In the genomic region with DNA sequence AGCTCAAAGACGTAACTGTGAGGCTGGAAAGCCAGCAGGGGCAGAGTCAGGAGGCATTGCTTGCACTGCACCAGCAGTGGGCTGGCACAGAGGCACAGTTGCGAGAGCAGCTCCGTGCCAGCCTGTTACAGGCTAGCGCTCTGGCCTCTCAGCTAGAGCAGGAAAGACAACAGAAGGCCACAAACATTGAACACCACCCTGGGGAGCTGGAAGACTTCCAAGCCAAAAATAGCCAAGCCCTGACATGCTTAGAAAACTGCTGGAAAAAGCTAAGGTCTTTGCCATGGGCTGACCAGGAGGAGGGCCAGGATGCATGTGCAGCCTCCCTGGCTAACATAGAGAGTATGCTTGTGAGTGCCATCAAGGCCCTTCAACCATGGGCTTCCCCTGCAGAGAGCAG, we compare ENCODE assay signal across 9 mouse cellular contexts. TPM values are rescaled to one million over a fixed set of nuclear protein-coding genes. Genes with fewer than 3 reads are reported as not detected.
A peak's percentile ranks its signal among the peaks of the same experiment; 100 is the strongest.
DNase-seq lines count a peak whose midpoint lies in the region; ATAC-seq lines count a peak whose summit lies in the region.
"Had no signal": no experiment of that assay in that cellular context is flagged by ENCODE, and none has a peak within 500 bp of the region (broad histone marks: within the 10 kb centered on the region; RNA-seq: fewer than 3 reads in every experiment).

No protein-coding gene starts in this region.

- WGBS in neural tube, embryonic 13.5 days, result 71% methylated on average over 4 of the region's 4 CpGs

- H3K9ac ChIP-seq in neural tube, embryonic 13.5 days, result no peak overlapping the region

- ATAC-seq in neural tube, embryonic 13.5 days (ENCODE audit: low read depth), result 0 out of 2 replicates have a peak, but pooled peaks have one; percentile 27
- ATAC-seq in cerebellum, adult (ENCODE audit: insufficient number of reproducible peaks, low FRiP score, low TSS enrichment), result peak; percentile 89

- H3K4me3 ChIP-seq in neural tube, embryonic 13.5 days, result no peak overlapping the region

- peak overlapping the region; percentile 33; the same call in 1 of the 2 replicates for H3K27ac ChIP-seq in neural tube, embryonic 13.5 days (replicated peaks)

- no peaks in the 10 kb centered on the region for H3K9me3 ChIP-seq in neural tube, embryonic 13.5 days

- peaks cover 98% of the 10 kb centered on the region for H3K36me3 ChIP-seq in neural tube, embryonic 13.5 days

- no peak overlapping the region for H3K4me2 ChIP-seq in neural tube, embryonic 13.5 days

- H3K4me1 ChIP-seq in neural tube, embryonic 13.5 days (replicated peaks), result 0 out of 2 replicates have a peak, but pooled peaks cover 15% of the 10 kb centered on the region

- no peaks in the 10 kb centered on the region for H3K27me3 ChIP-seq in neural tube, embryonic 13.5 days

- DNase-seq in neural tube, embryonic 10.5 days (ENCODE audit: extremely low spot score, low spot score), result no peak
- peak; percentile 40 for DNase-seq in gastrocnemius, postnatal 25 days
- peak; percentile 53 to 56 for DNase-seq in kidney, postnatal 25 days
- DNase-seq in lung, postnatal 4 days, result peak; percentile 39 to 57
- DNase-seq in B cell, adult 2 months, result no peak
- DNase-seq in spleen, adult 12 weeks (ENCODE audit: low spot score), result no peak

RNA-seq across cellular contexts. Expression of gene Pld6, which starts 28.3 kb away (rescaled TPM):
- polyA plus RNA-seq in neural tube, embryonic 13.5 days (2015; fragmentation: Nextera tagmentation; extraction: Ambion mirVana), result 3.4 and 4.1 TPM in 2 replicates
- total RNA-seq in gastrocnemius, postnatal 25 days (2021), result not detected
- total RNA-seq: gastrocnemius, postnatal 36 days had no signal

RNA-seq across cellular contexts. Expression of gene Flcn, which starts 50.6 kb away (rescaled TPM):
- 35.0 and 35.9 TPM in 2 replicates for polyA plus RNA-seq in neural tube, embryonic 13.5 days (2015; fragmentation: Nextera tagmentation; extraction: Ambion mirVana)
- total RNA-seq in gastrocnemius, postnatal 25 days (2021), result 10 to 100 TPM; 30.8 to 46.1 TPM

Comparison
In these comparisons a context has a peak if more than half of its experiments do, and no peak if none do; other contexts are left out.
1. DNase-seq: peak in gastrocnemius, postnatal 25 days (single experiment), kidney, postnatal 25 days (2 of 2) and lung, postnatal 4 days (2 of 2); none in neural tube, embryonic 10.5 days (single experiment), B cell, adult 2 months (0 of 2) and spleen, adult 12 weeks (single experiment).